Mouse (Mus musculus): ENCODE measurements at regions not wholly inside any gene's neighbourhood (a gene's known extent, or its start where the extent isn't known, plus 50 kb on each side); places are given as distances from the start of the nearest gene placed in this dataset.

GRCm38 (mm10) chr16:29834669-29835068 is 229.5 kb upstream of the Hes1 start:
- DNase-seq (ENCODE audit: low spot score): peak; percentile 42

- peak; percentile 69 for DNase-seq (ENCODE audit: low spot score)
These were observed 227.1 kb upstream of the Hes1 start for GRCm38 (mm10) chr16:29837025-29837629.

GRCm38 (mm10) chr16:29837874-29838273 is 226.3 kb upstream of the Hes1 start:
- no peak for DNase-seq (ENCODE audit: low spot score)

- DNase-seq (ENCODE audit: low spot score): peak; percentile 78
These were observed 225.1 kb upstream of the Hes1 start for GRCm38 (mm10) chr16:29838981-29839661.

- DNase-seq (ENCODE audit: low spot score): no peak
These were observed 224.6 kb upstream of the Hes1 start for GRCm38 (mm10) chr16:29839662-29840001.

- no peak for DNase-seq (ENCODE audit: low spot score)
These were observed 223.8 kb upstream of the Hes1 start for GRCm38 (mm10) chr16:29840412-29840811.

- DNase-seq (ENCODE audit: low spot score): no peak
These were observed 223.1 kb upstream of the Hes1 start for GRCm38 (mm10) chr16:29841132-29841531.

- DNase-seq (ENCODE audit: low spot score): peak; percentile 62
These were observed 222.1 kb upstream of the Hes1 start for GRCm38 (mm10) chr16:29842071-29842470.

GRCm38 (mm10) chr16:29843490-29843889 is 220.7 kb upstream of the Hes1 start:
- peak; percentile 9 for DNase-seq (ENCODE audit: low spot score)

- peak; percentile 85 for DNase-seq (ENCODE audit: low spot score)
These were observed 219.2 kb upstream of the Hes1 start for GRCm38 (mm10) chr16:29844706-29845596.

GRCm38 (mm10) chr16:29845597-29845986 is 218.6 kb upstream of the Hes1 start:
- DNase-seq (ENCODE audit: low spot score): peak; percentile 80

GRCm38 (mm10) chr16:29847059-29847458 is 217.1 kb upstream of the Hes1 start:
- DNase-seq (ENCODE audit: low spot score): peak; percentile 36

GRCm38 (mm10) chr16:29847734-29848133 is 216.4 kb upstream of the Hes1 start:
- DNase-seq (ENCODE audit: low spot score): no peak

GRCm38 (mm10) chr16:29848527-29848926 is 215.7 kb upstream of the Hes1 start:
- no peak for DNase-seq (ENCODE audit: low spot score)

GRCm38 (mm10) chr16:29849511-29849910 is 214.7 kb upstream of the Hes1 start:
- no peak for DNase-seq (ENCODE audit: low spot score)

GRCm38 (mm10) chr16:29850616-29851015 is 213.6 kb upstream of the Hes1 start:
- DNase-seq (ENCODE audit: low spot score): no peak

GRCm38 (mm10) chr16:29851827-29852226 is 212.4 kb upstream of the Hes1 start:
- no peak for DNase-seq (ENCODE audit: low spot score)

- DNase-seq (ENCODE audit: low spot score): peak; percentile 47
These were observed 209.2 kb upstream of the Hes1 start for GRCm38 (mm10) chr16:29854805-29855565.

- DNase-seq (ENCODE audit: low spot score): peak; percentile 52
These were observed 207.6 kb upstream of the Hes1 start for GRCm38 (mm10) chr16:29856545-29856944.

GRCm38 (mm10) chr16:29858645-29859044 is 205.5 kb upstream of the Hes1 start:
- peak; percentile 25 for DNase-seq (ENCODE audit: low spot score)

- peak; percentile 29 for DNase-seq (ENCODE audit: low spot score)
These were observed 203.9 kb upstream of the Hes1 start for GRCm38 (mm10) chr16:29860306-29860705.

Data from thymus, postnatal 0 days (tissue).